Mouse (Mus musculus) neural tube, embryonic 14.5 days (tissue): ENCODE measurements around the gene D430042O09Rik. TPM values are rescaled to one million over a fixed set of nuclear protein-coding genes. Genes with fewer than 3 reads are reported as not detected.

Experiments used
- ATAC-seq: fragments of 200-750 bp; cut with Nextera tagmentation; 2 replicates; pipeline ENCODE4 v1.8.0; 2017; ENCODE audit warnings: low read depth, mild to moderate bottlenecking, moderate TSS enrichment, moderate library complexity
- H3K27ac ChIP-seq: fragments of 300-500 bp; sonication (generic); 2 replicates; pipeline ENCODE4 v1.5.1; 2014; ENCODE audit warnings: low read depth, mild to moderate bottlenecking, control low read depth, low read length, moderate library complexity, mixed read lengths
- H3K27me3 ChIP-seq: fragments of 300-500 bp; sonication (generic); 2 replicates; pipeline ENCODE4 v1.6.1; 2014; ENCODE audit warnings: low read length; ENCODE audit not compliant: control insufficient read depth, insufficient read depth
- H3K36me3 ChIP-seq: fragments of 300-500 bp; sonication (generic); 2 replicates; pipeline ENCODE4 v1.6.1; 2014; ENCODE audit warnings: low read length, mixed read lengths; ENCODE audit not compliant: control insufficient read depth, insufficient read depth
- H3K4me1 ChIP-seq: fragments of 300-500 bp; sonication (generic); 2 replicates; pipeline ENCODE4 v1.6.1; 2014; ENCODE audit warnings: low read length; ENCODE audit not compliant: control insufficient read depth, insufficient read depth
- H3K4me2 ChIP-seq: fragments of 300-500 bp; sonication (generic); 2 replicates; pipeline ENCODE4 v1.6.1; 2014; ENCODE audit warnings: mild to moderate bottlenecking, low read depth, low read length, control low read depth
- H3K4me3 ChIP-seq: fragments of 300-500 bp; sonication (generic); 2 replicates; pipeline ENCODE4 v1.5.1; 2014; ENCODE audit warnings: low read depth, low read length, control low read depth, mixed read lengths
- H3K9ac ChIP-seq: fragments of 300-500 bp; sonication (generic); replicated peaks from 2 replicates; pipeline ENCODE4 v1.6.1; 2014; ENCODE audit warnings: low read depth, mild to moderate bottlenecking, control low read depth, low read length, mixed read lengths
- H3K9me3 ChIP-seq: fragments of 300-500 bp; sonication (generic); 2 replicates; pipeline ENCODE4 v1.6.1; 2016; ENCODE audit warnings: low read length; ENCODE audit not compliant: control insufficient read depth
- WGBS: fragments of 180-500 bp; shearing (Covaris S2); extraction: QIAGEN DNeasy Blood & Tissue Kit; methylation state at CpG from one replicate; pipeline ENCODE4 v1.1.7; 2014; 5-methylcytosine and 5-hydroxymethylcytosine counted together
- polyA plus RNA-seq: library from polyadenylated mRNA; unstranded; fragments of >200 nt; fragmentation: Nextera tagmentation; extraction: Ambion mirVana; gene quantifications from 2 replicates; pipeline ENCODE4 v1.2.1, GENCODE M21; 2014

The D430042O09Rik gene
- polyA plus RNA-seq, 1 experiment from 2014 or later = 6.8 TPM

DNA sequence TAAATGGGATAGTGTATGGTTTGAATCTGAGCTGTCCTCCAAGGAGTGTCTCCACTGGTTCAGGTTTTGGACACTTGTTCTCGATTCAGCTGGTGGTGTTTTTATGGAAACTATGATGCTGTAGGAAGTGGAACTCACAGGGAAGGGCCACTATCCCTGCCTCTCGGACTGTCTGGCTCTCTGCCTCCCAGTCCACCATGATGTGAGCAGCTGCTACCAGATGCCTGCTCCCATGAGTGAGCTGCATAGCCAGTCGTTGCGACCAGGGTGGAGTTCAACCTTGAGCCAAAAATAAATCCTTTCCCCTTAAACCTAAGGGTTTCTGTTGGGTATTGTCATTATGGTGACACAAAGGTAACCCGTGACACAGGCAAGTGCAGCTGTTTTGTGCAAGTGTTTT, 216.4 kb downstream of the D430042O09Rik start:
- ATAC-seq = no peak
- no peaks in the 10 kb centered on the region for H3K9me3 ChIP-seq
- no peak overlapping the region for H3K9ac ChIP-seq
- H3K27ac ChIP-seq = no peak overlapping the region
- no peaks in the 10 kb centered on the region for H3K4me1 ChIP-seq
- H3K36me3 ChIP-seq = no peaks in the 10 kb centered on the region
- H3K4me2 ChIP-seq = no peak overlapping the region
- H3K4me3 ChIP-seq = no peak overlapping the region
- 84% methylated on average over 5 of the region's 5 CpGs for WGBS
- no peaks in the 10 kb centered on the region for H3K27me3 ChIP-seq

Other genes with a start within 250 kb of the D430042O09Rik start
- gene Nsmce1, start 216.3 kb upstream of the D430042O09Rik start, polyA plus RNA-seq = 91.9 and 92.8 TPM in 2 replicates
- 2.4 and 5.1 TPM in 2 replicates for gene Il4ra, start 155.8 kb upstream of the D430042O09Rik start, polyA plus RNA-seq
- gene Il21r, start 104.5 kb upstream of the D430042O09Rik start, polyA plus RNA-seq = 0.50 TPM in 1 of 2 replicates, not detected in the other
- 35.4 and 41.9 TPM in 2 replicates for gene Gtf3c1, start 108 bp upstream of the D430042O09Rik start, polyA plus RNA-seq